Mouse (Mus musculus): ENCODE data around the gene Pdia2.
A peak's percentile ranks its signal among the peaks of the same experiment; 100 is the strongest.
"Not testable (repeated sequence)": the region's sequence is repeated elsewhere in the genome, so short reads cannot be mapped to it uniquely, and the experiment has no call there.

- not testable (repeated sequence) for TF ChIP-seq EP300 (IDR thresholded peaks at IDR 0.05)
- peak; percentile 39; the same call in 1 of the 2 replicates for TF ChIP-seq CTCF (IDR thresholded peaks at IDR 0.05)
Measured at GRCm38 (mm10) chr17:26175248-26175647, 23.6 kb downstream of the Pdia2 start.
